Mouse (Mus musculus) liver, embryonic 15.5 days (tissue): ENCODE measurements around the gene Dpf2. TPM values are rescaled to one million over a fixed set of nuclear protein-coding genes. Genes with fewer than 3 reads are reported as not detected.

ENCODE experiments used
- ATAC-seq: fragments of 200-750 bp; cut with Nextera tagmentation; 2 replicates; pipeline ENCODE4 v1.8.0; 2017; ENCODE audit warnings: moderate number of reproducible peaks, mild to moderate bottlenecking, moderate library complexity; ENCODE audit not compliant: insufficient read depth
- H3K27ac ChIP-seq: fragments of 300-500 bp; sonication (generic); replicated peaks from 2 replicates; pipeline ENCODE4 v1.5.1; 2015; ENCODE audit warnings: mild to moderate bottlenecking, inconsistent platforms
- H3K27me3 ChIP-seq: fragments of 300-500 bp; sonication (generic); 2 replicates; pipeline ENCODE4 v1.6.1; 2015; ENCODE audit warnings: mild to moderate bottlenecking, inconsistent platforms
- H3K36me3 ChIP-seq: fragments of 300-500 bp; sonication (generic); replicated peaks from 2 replicates; pipeline ENCODE4 v1.6.1; 2015; ENCODE audit warnings: moderate library complexity, mild to moderate bottlenecking, inconsistent platforms
- H3K4me1 ChIP-seq: fragments of 300-500 bp; sonication (generic); replicated peaks from 2 replicates; pipeline ENCODE4 v1.6.1; 2015; ENCODE audit warnings: inconsistent platforms
- H3K4me2 ChIP-seq: fragments of 300-500 bp; sonication (generic); 2 replicates; pipeline ENCODE4 v1.6.1; 2015; ENCODE audit warnings: moderate library complexity, mild to moderate bottlenecking, inconsistent platforms
- H3K4me3 ChIP-seq: fragments of 300-500 bp; sonication (generic); replicated peaks from 2 replicates; pipeline ENCODE4 v1.5.1; 2015; ENCODE audit warnings: mild to moderate bottlenecking, inconsistent platforms
- H3K9ac ChIP-seq: fragments of 300-500 bp; sonication (generic); 2 replicates; pipeline ENCODE4 v1.6.1; 2015; ENCODE audit warnings: moderate library complexity, mild to moderate bottlenecking, inconsistent platforms
- H3K9me3 ChIP-seq: fragments of 300-500 bp; sonication (generic); replicated peaks from 2 replicates; pipeline ENCODE4 v1.6.1; 2016; ENCODE audit warnings: inconsistent platforms
- WGBS: fragments of 180-500 bp; shearing (Covaris S2); methylation state at CpG from one replicate; pipeline ENCODE4 v1.1.7; 2015; ENCODE audit warnings: mixed read lengths; ENCODE audit not compliant: insufficient replicate concordance; 5-methylcytosine and 5-hydroxymethylcytosine counted together
- polyA plus RNA-seq: library from polyadenylated mRNA; unstranded; fragments of >200 nt; fragmentation: Nextera tagmentation; extraction: Ambion mirVana; gene quantifications from 2 replicates; pipeline ENCODE4 v1.2.1, GENCODE M21; 2015

Dpf2 gene
- polyA plus RNA-seq, 1 experiment from 2014 or later: 52.7 TPM

DNA sequence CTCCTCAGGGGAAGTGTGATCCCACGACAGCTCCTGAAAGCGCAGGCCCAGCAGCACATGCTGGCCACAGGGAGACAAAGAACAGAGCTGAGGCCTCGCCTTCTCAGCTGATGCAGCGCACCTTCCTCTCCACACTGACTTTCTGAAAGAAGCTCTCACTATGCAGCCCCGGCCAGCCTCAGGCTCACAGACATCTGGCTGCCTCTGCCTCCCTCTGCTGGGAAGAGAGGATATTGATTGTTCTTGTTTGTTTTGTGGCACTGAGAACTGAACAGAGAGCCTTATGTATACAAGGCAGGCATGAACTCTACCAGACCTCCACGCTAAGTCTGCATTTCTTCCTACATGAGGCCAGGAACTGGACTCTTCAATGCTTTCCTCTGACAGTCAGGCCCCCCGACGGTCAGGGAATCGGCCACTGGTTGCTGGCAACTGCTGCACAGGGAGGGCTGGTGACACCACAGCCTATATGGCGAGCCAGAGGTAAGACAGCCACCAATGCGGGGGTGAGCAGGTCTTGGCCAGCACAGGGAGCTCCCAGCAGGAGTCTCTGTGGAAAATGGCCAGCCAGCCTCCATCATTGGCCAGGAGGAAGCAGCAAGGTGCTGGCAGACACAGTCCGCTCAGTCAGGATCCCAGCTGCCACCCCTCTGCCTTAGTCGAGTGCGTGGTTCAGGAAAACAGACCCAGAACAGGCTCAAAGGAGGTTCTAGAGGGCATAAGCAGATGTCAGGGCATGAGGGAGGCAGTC is 50.3 kb downstream of the Dpf2 start:
- Histone ChIP-seq H3K9me3 (no peaks in the 10 kb centered on the region), H3K27me3 (no peaks in the 10 kb centered on the region; the same call in 1 of the 2 replicates), H3K4me1 (no peaks in the 10 kb centered on the region), H3K36me3 (peaks cover 86% of the 10 kb centered on the region), H3K4me2 (no peak overlapping the region), H3K9ac (no peak overlapping the region), H3K4me3 (no peak overlapping the region), H3K27ac (no peak overlapping the region)
- ATAC-seq: no peak
- WGBS: 83% methylated on average over 14 of the region's 14 CpGs

- no peak overlapping the region for H3K9ac ChIP-seq
Observed at GRCm38 (mm10) chr19:5856604-5857003, 56.2 kb downstream of the Dpf2 start.

GRCm38 (mm10) chr19:5852035-5852722 is 60.6 kb downstream of the Dpf2 start:
- ATAC-seq: no peak
- 76% methylated on average over 12 of the region's 12 CpGs for WGBS
- no peak overlapping the region for H3K9ac ChIP-seq

More at GRCm38 (mm10) chr19:5856604-5857003, 56.2 kb downstream of the Dpf2 start:
- no peak for ATAC-seq
- Histone ChIP-seq H3K27me3 (no peaks in the 10 kb centered on the region), H3K27ac (no peak overlapping the region), H3K9me3 (no peaks in the 10 kb centered on the region), H3K4me3 (no peak overlapping the region), H3K4me2 (no peak overlapping the region), H3K4me1 (peaks cover 14% of the 10 kb centered on the region), H3K36me3 (peaks cover 67% of the 10 kb centered on the region)
- 76% methylated on average over 9 of the region's 9 CpGs for WGBS

DNA sequence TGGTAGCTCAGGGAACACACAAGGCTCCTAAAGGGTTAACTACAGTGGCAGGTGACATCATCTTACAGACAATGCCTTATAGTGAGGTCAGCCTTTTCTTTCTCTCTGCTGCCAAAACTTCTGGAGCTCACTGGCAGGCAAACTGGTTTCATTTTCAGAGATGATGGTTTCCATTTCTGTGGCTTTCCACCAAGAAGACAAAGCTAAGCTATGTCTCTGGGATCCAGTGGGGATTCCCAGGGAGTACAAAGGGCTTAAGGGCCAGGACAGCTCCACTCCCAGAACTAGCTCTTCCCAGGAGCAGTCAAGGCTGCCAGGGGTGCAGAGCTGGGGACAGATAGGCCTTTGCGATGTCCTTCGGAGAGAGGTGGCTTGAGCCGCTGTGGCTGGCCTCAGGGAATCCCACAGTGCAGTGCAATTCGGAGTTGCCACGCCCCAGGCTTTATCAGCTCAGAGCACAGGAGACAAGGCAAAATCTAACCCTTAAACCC is 61.3 kb downstream of the Dpf2 start:
- WGBS: 36% methylated on average over 5 of the region's 5 CpGs
- Histone ChIP-seq H3K4me1 (peaks cover 65% of the 10 kb centered on the region), H3K36me3 (peaks cover 36% of the 10 kb centered on the region), H3K27me3 (no peaks in the 10 kb centered on the region), H3K9ac (no peak overlapping the region), H3K4me3 (no peak overlapping the region), H3K27ac (peak overlapping the region; percentile 25; the same call in 1 of the 2 replicates), H3K4me2 (peak overlapping the region; percentile 41), H3K9me3 (no peaks in the 10 kb centered on the region)
- ATAC-seq: no peak

More at GRCm38 (mm10) chr19:5852035-5852722, 60.6 kb downstream of the Dpf2 start:
- H3K4me3 ChIP-seq: no peak overlapping the region
- H3K27me3 ChIP-seq: no peaks in the 10 kb centered on the region
- H3K9me3 ChIP-seq: no peaks in the 10 kb centered on the region
- H3K27ac ChIP-seq: no peak overlapping the region
- peak overlapping the region; percentile 41; the same call in 1 of the 2 replicates for H3K4me2 ChIP-seq
- peaks cover 58% of the 10 kb centered on the region for H3K4me1 ChIP-seq
- H3K36me3 ChIP-seq: peaks cover 38% of the 10 kb centered on the region

- H3K4me1 ChIP-seq: peaks cover 71% of the 10 kb centered on the region
- H3K4me3 ChIP-seq: no peak overlapping the region
- no peaks in the 10 kb centered on the region for H3K27me3 ChIP-seq
- peak overlapping the region; percentile 97; the same call in 1 of the 2 replicates for H3K27ac ChIP-seq
- no peak for ATAC-seq
- H3K9ac ChIP-seq: no peak overlapping the region
- 74% methylated on average over 3 of the region's 3 CpGs for WGBS
- H3K36me3 ChIP-seq: peaks cover 29% of the 10 kb centered on the region
- no peak overlapping the region for H3K4me2 ChIP-seq
- no peaks in the 10 kb centered on the region for H3K9me3 ChIP-seq
Observed at GRCm38 (mm10) chr19:5850860-5851259, 62.0 kb downstream of the Dpf2 start.

DNA sequence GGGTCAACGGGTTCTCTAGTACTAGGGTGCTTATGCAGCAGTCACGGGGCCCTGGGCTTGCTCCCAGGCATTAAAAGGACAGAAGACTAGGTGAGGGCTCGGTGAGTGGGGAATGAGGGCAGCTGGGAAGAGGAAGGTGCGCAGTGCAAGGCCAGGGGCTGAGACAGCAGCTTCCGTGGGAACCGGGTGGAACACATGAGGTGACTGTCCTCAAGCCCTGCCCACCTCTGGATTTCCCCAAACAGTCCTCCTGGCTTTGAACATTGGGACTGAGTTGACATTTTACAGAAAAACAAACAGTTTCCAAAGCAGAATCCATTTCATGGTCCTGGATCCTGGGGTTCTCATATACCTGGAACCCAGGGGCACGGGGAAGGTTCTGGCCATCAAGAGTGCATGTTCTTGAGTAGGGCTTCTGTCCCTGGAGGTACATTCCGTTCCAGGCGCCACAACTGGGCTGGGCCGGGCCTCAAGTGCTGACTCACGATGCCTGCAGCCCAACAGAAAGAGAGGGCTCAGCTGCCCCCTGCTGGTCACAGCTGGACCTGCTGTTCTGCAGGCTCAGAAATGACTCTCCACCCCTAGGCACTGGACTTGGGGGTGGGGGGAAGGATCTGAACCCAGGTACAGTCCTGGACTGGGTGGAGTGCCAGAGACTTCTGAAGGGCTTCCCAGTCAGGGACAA is 62.8 kb downstream of the Dpf2 start:
- Histone ChIP-seq H3K9me3 (no peaks in the 10 kb centered on the region), H3K4me3 (peak overlapping the region; percentile 25), H3K9ac (peak overlapping the region; percentile 65), H3K4me1 (peaks cover 78% of the 10 kb centered on the region), H3K27ac (peak overlapping the region; percentile 97), H3K4me2 (peak overlapping the region; percentile 82), H3K36me3 (peaks cover 21% of the 10 kb centered on the region), H3K27me3 (no peaks in the 10 kb centered on the region)
- WGBS: 12% methylated on average over 11 of the region's 11 CpGs
- ATAC-seq: peak; percentile 32

DNA sequence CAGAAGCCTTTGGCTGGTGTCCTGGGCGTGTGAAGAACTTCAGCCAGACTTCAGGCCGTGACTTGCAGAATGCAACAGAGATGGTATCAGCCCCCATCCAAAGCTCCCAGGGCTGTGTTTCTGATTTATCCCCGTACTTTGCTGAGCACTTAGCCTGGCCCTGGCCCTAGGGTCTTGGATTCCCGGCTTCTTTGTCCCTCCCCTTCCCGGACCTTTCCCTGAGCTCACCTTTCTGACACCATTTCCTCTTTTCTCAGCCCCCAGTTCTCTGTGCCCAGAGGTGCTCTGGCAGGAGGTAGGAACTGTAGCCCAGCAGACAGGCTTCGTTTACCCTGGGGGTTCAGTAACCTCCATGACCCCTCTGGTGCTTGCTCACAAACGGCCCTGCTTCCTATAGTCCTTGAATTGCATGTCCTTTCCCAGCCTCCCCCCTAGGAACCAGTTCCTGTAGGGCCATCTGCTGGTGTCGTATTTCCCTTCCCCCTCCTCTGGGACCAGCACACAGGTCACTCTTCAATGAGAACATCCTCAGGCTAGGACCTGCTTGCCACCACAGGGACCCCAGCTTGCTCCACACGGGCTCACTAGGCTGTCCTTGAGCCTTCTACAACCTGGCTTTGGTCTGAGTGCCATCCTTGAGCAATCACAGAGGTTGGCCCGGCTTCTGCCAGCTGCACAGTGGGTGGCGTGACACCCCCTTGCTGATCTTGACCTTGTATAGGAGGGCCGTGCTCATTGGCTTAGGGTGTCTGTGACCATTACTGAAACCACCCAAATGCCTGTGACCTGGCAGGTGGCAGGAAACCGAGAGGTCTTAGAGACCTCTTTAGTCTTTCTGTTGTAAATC is 63.8 kb downstream of the Dpf2 start:
- Histone ChIP-seq H3K4me2 (peak overlapping the region; percentile 82), H3K9me3 (no peaks in the 10 kb centered on the region), H3K4me1 (peaks cover 87% of the 10 kb centered on the region), H3K27me3 (no peaks in the 10 kb centered on the region), H3K36me3 (peaks cover 15% of the 10 kb centered on the region), H3K27ac (peak overlapping the region; percentile 97), H3K4me3 (peak overlapping the region; percentile 64), H3K9ac (peak overlapping the region; percentile 65)
- 24% methylated on average over 13 of the region's 13 CpGs for WGBS
- no peak for ATAC-seq

- H3K9me3 ChIP-seq: no peaks in the 10 kb centered on the region
- H3K27me3 ChIP-seq: no peaks in the 10 kb centered on the region
- peak overlapping the region; percentile 97 for H3K27ac ChIP-seq
- WGBS: 18% methylated on average over 14 of the region's 14 CpGs
- peak; percentile 62 for ATAC-seq
- H3K36me3 ChIP-seq: peaks cover 15% of the 10 kb centered on the region
- H3K9ac ChIP-seq: peak overlapping the region; percentile 65
- H3K4me2 ChIP-seq: peak overlapping the region; percentile 82
- H3K4me3 ChIP-seq: peak overlapping the region; percentile 64
- peaks cover 95% of the 10 kb centered on the region for H3K4me1 ChIP-seq
Observed at GRCm38 (mm10) chr19:5848032-5848825, 64.6 kb downstream of the Dpf2 start.

DNA sequence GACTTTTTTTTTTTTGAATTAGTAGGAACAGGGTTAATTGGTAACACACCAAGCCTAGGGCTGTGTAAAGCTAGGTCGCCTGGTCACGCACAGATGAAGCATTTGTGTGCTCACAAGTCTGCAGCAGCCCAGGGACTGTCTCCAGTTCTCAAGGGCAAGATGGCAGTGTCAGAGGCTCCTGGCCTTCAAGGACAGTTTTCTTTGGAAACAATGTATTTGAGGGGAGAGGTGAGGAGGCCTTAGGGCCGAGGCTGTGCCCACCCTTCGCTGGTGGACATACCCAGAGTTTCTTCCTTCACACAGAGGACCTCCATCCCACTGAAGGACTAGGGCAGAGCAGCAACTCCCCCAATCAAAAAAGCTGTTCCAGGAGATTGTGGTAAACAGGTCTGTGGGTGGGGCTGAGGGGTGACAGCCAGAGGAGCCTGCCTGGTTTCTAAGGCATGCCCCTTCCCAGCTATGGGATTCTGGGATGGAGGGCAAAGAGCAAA is 65.5 kb downstream of the Dpf2 start:
- Histone ChIP-seq H3K4me1 (peaks cover 98% of the 10 kb centered on the region), H3K4me3 (peak overlapping the region; percentile 64), H3K9me3 (no peaks in the 10 kb centered on the region), H3K27ac (peak overlapping the region; percentile 97), H3K36me3 (peaks cover 11% of the 10 kb centered on the region), H3K27me3 (no peaks in the 10 kb centered on the region), H3K9ac (peak overlapping the region; percentile 65), H3K4me2 (peak overlapping the region; percentile 82)
- ATAC-seq: peak; percentile 21; the same call in 1 of the 2 replicates
- 35% methylated on average over 4 of the region's 4 CpGs for WGBS
